Mouse (Mus musculus) v-Abl transformed pro-B cells (cell line): Measurements from ENCODE around the gene Stx5a.

Experiments used
- in situ Hi-C, 2 experiments: fragments of 400-800 bp; cut with MboI; formaldehyde crosslinking; loops; one replicate each; pipeline ENCODE4 v1.15.1; 2025; ENCODE audit not compliant: unreplicated experiment in 2 of 2

Gene Stx5a

GRCm38 (mm10) chr19:8714653-8715481 is 26.3 kb upstream of the Stx5a start:
- in situ Hi-C loops: loop anchor here (5.0 to 25.0 kb wide), 4 partner anchors 110 to 1497 kb away; partner anchors contain the start of genes AC129217.1 (in 1 of the 2), Fen1 (in 1 of the 2), Hnrnpul2 (in 1 of the 2) and Tmem258 (in 1 of the 2)

DNA sequence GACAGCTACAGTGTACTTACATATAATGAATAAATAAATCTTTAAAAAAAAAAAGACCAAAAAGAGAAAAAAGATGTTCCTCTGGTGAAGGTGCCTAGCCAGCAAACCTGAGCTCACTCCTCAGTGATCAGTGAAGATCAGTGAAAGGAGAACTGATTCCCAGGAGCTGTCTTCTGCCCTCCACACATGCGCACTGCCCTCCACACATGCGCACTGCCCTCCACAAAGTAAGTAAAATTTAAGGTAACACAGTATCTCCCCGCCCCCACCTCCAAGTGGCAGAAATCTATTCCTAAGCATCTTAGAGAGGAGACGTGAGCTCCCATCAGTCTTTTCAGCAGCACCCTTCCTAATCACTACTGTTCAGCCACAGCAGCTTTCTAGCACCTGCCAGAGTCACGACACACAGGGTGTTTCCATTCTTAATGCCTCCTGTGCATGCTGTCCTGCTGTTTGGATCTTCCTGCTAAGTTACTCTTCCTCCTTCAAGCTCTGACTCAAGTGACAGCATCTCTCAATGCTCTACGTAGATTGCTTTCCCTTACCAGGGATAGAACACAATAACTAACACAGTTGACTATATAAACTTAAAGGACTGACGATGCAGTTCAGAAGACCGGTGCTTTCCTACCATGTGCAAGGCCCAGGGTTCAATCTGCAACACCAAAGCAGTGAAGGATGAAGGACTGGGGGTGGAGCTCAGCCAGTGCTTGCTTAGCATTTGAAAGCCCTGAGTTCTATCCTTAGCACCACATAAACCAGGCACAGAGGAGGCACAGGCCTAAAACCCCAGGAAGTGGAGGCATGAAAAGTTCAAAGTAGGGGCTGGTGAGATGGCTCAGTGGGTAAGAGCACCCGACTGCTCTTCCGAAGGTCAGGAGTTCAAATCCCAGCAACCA is 25.1 kb upstream of the Stx5a start:
- in situ Hi-C loops: loop anchor here (5.0 to 25.0 kb wide), 4 partner anchors 109 to 1496 kb away; partner anchors contain the start of genes AC129217.1 (in 1 of the 2), Fen1 (in 1 of the 2), Hnrnpul2 (in 1 of the 2) and Tmem258 (in 1 of the 2)

DNA sequence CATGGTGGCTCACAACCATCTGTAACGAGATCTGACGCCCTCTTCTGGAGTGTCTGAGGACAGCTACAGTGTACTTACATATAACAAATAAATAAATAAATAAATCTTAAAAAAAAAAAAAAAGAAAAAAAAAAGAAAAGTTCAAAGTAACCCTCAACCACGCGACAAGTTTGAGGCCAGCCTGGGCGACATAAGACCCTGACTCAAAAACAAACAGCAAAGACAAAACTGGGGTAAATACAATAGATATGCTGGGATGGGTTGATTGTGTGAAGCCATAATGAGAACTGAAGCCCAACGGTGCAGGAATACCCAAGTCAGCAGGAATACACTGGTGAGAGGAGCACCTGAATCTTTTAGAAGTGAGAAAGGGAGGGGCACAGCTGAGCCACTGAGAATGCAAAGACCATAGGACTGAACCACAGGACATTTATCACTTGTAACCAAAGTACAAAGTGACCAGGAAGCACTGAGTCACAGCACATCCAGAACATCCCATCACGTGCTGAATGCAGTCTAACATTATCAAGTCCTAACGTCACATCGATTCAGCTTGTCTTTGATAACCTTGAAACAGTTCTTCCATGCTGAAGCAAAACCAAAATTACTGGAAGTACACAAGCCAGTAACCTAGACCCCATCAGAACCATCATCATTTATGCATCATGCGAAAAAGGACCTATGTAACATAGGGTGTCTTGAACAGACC is 24.3 kb upstream of the Stx5a start:
- in situ Hi-C loops: loop anchor here (5.0 to 25.0 kb wide), 4 partner anchors 108 to 1495 kb away; partner anchors contain the start of genes AC129217.1 (in 1 of the 2), Fen1 (in 1 of the 2), Hnrnpul2 (in 1 of the 2) and Tmem258 (in 1 of the 2)

DNA sequence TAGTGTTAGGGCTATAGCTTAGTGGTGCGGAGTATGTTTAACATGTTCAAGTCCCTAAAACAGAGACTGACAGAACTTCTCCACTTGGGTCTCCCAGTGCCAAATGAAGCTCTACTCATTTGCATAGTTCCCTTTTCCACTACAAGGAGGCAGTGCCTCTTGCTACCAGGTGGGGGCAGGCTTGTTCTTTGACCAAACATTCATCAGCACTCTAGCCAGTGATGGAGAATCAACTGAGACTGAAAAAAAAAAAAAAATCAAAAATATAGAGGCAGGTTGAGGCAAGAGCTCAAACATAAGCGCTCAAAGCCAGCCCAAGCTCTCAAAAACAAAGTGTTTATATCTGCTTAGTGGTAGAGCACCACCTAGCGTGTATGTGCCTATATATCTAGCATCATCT is 22.9 kb upstream of the Stx5a start:
- in situ Hi-C loops: loop anchor here (5.0 to 25.0 kb wide), 4 partner anchors 106 to 1494 kb away; partner anchors contain the start of genes AC129217.1 (in 1 of the 2), Fen1 (in 1 of the 2), Hnrnpul2 (in 1 of the 2) and Tmem258 (in 1 of the 2)

DNA sequence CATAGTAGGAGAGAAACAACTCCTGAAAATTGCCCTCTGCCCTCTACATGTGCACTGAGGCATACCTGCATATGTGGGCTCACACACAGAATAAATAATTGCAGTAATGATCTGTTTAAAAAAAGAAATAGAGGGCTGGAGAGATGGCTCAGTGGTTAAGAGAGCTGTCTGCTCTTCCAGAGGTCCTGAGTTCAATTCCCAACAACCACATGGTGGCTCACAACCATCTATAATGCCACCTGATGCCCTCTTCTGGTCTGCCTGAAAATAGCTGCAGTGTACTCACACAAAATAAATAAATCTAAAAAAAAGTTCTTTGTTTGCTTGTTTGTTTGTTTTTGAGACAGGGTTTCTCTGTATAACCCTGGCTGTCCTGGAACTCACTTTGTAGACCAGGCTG is 22.2 kb upstream of the Stx5a start:
- in situ Hi-C loops: loop anchor here (5.0 to 25.0 kb wide), 4 partner anchors 106 to 1493 kb away; partner anchors contain the start of genes AC129217.1 (in 1 of the 2), Fen1 (in 1 of the 2), Hnrnpul2 (in 1 of the 2) and Tmem258 (in 1 of the 2)

- in situ Hi-C loops: loop anchor here in 1 of 2 experiments (25.0 kb wide), 1 partner anchor 1491 kb away; the partner anchor contains the start of genes Fen1 and Tmem258
These were observed 19.8 kb upstream of the Stx5a start for GRCm38 (mm10) chr19:8721378-8721777.

DNA sequence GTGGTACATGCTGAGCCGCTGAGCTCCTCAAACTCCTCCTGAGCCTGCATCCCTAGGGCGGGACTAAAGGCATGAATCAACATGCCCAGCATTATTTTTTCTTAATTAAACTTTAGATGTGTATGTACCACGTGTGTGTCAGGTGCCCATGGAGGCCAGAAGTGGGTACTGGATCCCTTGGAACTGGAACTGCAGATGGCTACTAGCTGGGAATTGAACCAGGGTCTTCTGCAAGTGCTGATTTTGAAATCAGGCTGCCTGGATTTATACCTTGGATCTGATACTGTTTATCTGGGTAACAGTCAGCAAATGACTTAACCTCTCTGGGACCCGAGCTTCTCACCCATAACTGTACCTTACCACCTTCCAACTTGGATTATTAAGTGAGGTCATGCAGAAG is 19.2 kb upstream of the Stx5a start:
- in situ Hi-C loops: loop anchor here in 1 of 2 experiments (25.0 kb wide), 1 partner anchor 1490 kb away; the partner anchor contains the start of genes Fen1 and Tmem258

DNA sequence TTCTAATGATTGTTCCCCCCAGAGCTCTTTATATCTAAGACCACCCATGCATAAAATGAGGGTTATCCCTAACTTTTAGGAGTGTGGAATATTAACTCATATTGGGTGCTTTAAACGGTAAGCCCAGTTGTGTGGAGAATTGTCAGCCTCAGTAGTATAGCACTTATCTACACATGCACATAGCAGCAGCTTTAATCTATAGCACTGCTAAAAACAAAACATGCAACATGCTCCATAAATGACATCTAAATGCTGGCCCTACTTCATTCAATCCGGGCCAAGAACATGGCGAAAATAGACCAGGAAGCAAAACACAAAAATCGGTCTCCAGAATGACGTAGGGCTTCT is 18.7 kb upstream of the Stx5a start:
- in situ Hi-C loops: loop anchor here in 1 of 2 experiments (25.0 kb wide), 1 partner anchor 1490 kb away; the partner anchor contains the start of genes Fen1 and Tmem258

GRCm38 (mm10) chr19:8722907-8723573 is 18.2 kb upstream of the Stx5a start, which contains the start of gene Slc3a2:
TSS of gene Slc3a2 (minus strand) at chr19:8723369.
- in situ Hi-C loops: loop anchor here in 1 of 2 experiments (25.0 kb wide), 1 partner anchor 1489 kb away; the partner anchor contains the start of genes Fen1 and Tmem258

DNA sequence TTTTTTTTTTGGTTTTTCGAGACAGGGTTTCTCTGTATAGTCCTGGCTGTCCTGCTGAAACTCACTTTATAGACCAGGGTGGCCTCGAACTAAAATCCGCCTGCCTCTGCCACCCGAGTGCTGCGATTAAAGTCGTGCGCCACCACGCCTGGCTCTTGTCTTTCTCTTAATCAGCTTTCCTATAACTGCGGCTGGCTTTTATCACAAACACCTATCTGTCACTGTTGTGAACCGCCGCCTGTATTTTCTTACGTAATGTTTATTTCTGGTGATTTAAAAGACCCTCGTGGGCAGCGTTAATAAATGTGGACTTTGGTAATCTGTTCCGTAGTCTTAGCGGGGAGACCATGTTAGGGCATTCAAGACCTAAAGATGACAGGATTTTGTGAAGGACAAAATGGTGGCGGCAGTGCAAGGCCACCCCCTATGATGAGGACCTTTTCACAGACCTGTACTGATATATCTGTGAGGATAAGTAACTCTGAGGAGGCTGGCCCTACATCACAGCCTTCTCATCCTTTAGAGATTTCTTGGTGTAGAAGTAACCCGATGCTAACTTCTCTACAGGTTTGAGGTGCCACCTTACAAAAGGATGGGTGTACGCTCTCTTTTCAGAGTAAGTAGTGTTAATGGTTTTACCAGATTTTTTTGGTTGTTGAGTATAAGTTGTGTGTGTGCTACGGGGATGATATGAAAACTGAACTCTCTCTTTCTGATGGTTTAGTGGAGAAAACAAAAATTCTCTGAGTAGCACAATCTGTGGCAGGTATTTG is 17.5 kb upstream of the Stx5a start:
- in situ Hi-C loops: loop anchor here in 1 of 2 experiments (25.0 kb wide), 1 partner anchor 1489 kb away; the partner anchor contains the start of genes Fen1 and Tmem258

DNA sequence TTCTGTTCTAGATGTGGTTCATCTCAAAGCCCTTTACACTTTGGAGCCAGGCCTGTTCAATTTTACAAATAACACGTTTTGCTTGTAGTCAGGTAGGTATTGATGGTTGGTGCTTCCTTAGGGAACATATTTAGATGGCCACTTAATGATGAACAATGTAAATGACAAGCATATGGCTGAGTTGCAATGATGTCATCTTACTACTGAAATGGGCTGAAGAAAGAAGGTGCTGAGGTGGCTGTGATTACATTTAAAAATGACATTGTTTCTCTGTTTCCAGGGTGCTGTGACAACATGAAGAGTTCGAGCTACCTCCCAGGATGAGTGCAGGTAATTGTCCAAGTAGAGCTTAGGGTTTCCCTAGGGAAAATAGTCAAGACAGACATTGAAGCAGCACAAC is 16.8 kb upstream of the Stx5a start:
- in situ Hi-C loops: loop anchor here in 1 of 2 experiments (25.0 kb wide), 1 partner anchor 1488 kb away; the partner anchor contains the start of genes Fen1 and Tmem258

- in situ Hi-C loops: loop anchor here in 1 of 2 experiments (25.0 kb wide), 1 partner anchor 212 kb away; the partner anchor contains the start of genes Eml3, Mta2 and Rom1
These were observed 16.1 kb upstream of the Stx5a start for GRCm38 (mm10) chr19:8725081-8725613.

DNA sequence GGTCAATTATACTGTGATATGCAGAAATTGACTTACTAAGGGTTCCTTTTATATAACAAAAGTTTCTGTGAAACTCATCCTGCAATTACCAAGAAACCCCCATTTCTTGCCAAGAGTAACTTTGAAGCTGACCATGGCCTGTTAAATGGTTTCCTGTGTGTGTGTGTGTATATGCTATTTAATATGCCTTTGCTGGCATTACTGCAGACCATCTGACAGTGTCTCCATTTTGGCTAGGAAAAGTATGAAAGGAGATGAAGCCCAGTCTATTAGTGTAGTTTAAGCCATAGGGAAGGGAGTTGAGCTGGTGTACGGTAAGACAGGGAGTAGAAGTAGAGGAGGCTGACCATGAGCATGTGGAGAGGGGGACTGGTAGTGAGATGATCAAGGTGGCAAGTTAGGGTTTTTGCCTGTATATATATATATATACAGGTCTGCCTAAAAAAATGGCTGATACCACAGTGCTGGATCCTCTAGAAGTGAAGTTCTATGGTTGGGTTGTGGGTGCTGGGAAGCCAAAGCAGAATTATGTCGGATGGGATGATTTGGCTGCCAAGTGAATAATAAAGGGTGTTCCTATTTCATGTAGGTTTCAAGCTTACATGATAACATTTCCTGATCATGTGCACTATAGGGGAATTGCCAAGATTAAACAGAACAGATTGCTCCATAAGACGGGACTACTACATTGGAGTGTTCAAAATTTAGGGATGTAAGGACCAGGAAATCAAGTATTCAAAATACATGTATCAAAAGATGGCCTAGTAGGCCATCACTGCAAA is 14.4 kb upstream of the Stx5a start:
- in situ Hi-C loops: loop anchor here in 1 of 2 experiments (25.0 kb wide), 1 partner anchor 211 kb away; the partner anchor contains the start of genes Eml3, Mta2 and Rom1

DNA sequence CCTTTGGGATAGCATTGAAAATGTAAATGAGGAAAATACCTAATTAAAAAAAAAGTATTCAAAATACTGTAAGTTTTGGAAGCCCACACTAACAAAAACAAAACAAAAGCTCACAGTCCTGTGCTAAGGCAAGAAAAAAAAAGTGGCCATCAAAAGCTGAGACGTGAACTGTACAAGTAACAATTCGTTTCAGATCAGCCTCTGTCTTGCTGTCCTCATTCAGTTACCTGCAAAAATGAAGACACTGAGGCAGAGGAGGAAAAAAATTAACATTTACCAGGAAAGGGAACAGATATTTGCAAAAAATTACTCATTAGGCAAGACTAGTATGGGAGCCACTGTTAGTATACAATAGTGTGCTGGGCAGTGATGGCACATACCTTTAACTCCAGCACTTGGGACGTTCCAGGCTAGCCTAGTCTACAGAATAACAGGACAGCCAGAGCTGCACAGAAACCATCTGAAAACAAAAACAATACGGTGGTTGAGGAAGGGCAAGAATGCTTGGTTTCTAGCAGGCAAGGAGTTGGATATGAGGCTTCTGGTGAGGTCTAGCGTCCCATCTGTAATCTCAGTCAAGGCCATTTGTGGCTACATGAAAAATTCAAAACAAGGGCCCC is 13.6 kb upstream of the Stx5a start:
- in situ Hi-C loops: loop anchor here in 1 of 2 experiments (25.0 kb wide), 1 partner anchor 210 kb away; the partner anchor contains the start of genes Eml3, Mta2 and Rom1

DNA sequence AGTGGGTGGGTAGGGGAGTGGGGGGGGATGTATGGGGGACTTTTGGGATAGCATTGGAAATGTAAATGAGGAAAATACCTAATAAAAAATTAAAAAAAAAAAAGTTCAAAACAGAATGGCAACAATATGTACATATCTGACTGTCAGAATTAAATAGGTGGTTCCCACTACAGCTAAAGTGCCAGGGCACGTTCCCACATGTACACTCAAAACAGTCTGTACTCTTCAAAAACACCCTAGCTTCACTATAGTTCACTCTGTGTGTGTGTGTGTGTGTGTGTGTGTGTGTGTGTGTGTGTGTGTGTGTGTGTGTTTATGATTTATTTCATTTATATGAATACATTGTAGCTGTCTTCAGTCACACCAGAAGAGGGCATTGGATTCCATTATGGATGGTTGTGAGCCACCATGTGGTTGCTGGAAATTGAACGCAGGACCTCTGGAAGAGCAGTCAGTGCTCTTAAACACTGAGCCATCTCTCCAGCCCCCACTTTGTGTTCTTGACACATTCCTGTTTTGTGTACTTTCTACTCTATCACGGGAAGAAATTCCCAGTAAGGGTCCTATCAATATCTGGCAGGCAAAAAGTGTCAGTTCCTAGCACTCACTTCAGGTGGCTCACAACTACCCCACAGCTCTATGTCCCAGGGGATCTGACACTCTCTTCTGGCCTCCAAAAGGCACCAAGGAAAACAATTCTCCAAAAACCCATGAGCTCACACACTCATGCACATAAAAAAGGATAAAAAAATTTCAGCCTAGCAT is 12.7 kb upstream of the Stx5a start:
- in situ Hi-C loops: loop anchor here in 1 of 2 experiments (25.0 kb wide), 1 partner anchor 209 kb away; the partner anchor contains the start of genes Eml3, Mta2 and Rom1
